Mouse (Mus musculus): ENCODE results near the gene Esp18.

Esp18 gene

DNA sequence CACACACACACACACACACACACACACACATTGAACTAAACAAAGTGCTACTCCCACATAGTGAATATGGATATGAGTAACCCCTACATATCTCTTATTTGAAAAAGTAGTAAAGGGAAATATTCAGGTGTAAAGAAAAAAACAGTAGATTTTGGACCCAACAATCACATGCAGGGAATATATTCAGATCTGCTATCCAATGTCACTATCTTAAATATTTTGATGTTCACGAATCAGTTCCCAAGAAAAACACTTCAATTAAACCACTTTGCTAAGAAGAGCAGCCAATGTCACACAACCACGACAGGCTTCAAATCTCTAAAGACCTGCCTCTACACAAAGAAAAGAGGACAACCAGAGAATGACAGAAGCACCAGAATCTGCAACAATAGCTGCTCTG lies at the start of gene Esp18:
Gene Esp18 (plus strand): TSS at position 301 of the 400 bp plus-strand sequence.
- no peak for DNase-seq (ENCODE audit: extremely low spot score, low read depth, low spot score)

DNA sequence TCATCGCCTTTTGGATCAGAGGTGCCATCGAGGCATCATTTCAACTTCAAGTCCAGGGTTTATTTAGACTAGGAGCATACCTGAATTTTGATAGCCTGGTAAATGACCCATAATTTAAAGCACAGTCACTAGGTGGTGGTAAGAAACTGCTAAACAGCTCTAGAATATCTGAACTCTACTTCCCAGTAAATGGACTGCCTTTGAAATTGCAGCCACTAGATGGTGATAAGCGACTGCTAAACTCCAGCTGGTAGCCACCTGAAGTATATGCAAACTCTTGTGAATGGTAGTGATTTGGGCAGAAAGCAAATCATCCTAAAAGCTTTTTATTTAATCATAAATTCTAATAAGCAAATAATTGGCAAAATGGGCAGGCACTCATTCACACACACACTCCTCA lies 42.8 kb upstream of the Esp18 start:
- DNase-seq (ENCODE audit: extremely low spot score, low read depth, low spot score) = no peak

All from hindlimb bud, embryonic 11.5 days (tissue).